Mouse (Mus musculus) forebrain, embryonic 11.5 days (tissue): ENCODE results near the gene Bicdl1. TPM values are rescaled to one million over a fixed set of nuclear protein-coding genes. Genes with fewer than 3 reads are reported as not detected.

Source experiments
- ATAC-seq: fragments of 200-750 bp; cut with Nextera tagmentation; replicated peaks from 2 replicates; pipeline ENCODE4 v1.8.0; 2017; ENCODE audit warnings: moderate TSS enrichment; ENCODE audit not compliant: low FRiP score
- DNase-seq: peaks from one replicate; pipeline ENCODE4 v3.0.0-alpha.2; 2017; ENCODE audit warnings: low spot score
- H3K27ac ChIP-seq: fragments of 300-500 bp; sonication (generic); 2 replicates; pipeline ENCODE4 v1.5.1; 2014; ENCODE audit warnings: low read depth, low read length
- H3K27me3 ChIP-seq: fragments of 300-500 bp; sonication (generic); 2 replicates; pipeline ENCODE4 v1.6.1; 2014; ENCODE audit warnings: mild to moderate bottlenecking, low read length, mixed read lengths; ENCODE audit not compliant: control insufficient read depth, insufficient read depth
- H3K36me3 ChIP-seq: fragments of 300-500 bp; sonication (generic); 2 replicates; pipeline ENCODE4 v1.6.1; 2014; ENCODE audit warnings: mild to moderate bottlenecking, low read length, moderate library complexity, mixed read lengths; ENCODE audit not compliant: control insufficient read depth, insufficient read depth
- H3K4me1 ChIP-seq: fragments of 300-500 bp; sonication (generic); replicated peaks from 2 replicates; pipeline ENCODE4 v1.6.1; 2014; ENCODE audit warnings: low read length, mixed read lengths; ENCODE audit not compliant: control insufficient read depth, insufficient read depth
- H3K4me2 ChIP-seq: fragments of 300-500 bp; sonication (generic); 2 replicates; pipeline ENCODE4 v1.6.1; 2014; ENCODE audit warnings: low read depth, mild to moderate bottlenecking, low read length, moderate library complexity, mixed read lengths; ENCODE audit not compliant: severe bottlenecking
- H3K4me3 ChIP-seq: fragments of 300-500 bp; sonication (generic); 2 replicates; pipeline ENCODE4 v1.5.1; 2014; ENCODE audit warnings: low read depth, low read length
- H3K9ac ChIP-seq: fragments of 300-500 bp; sonication (generic); 2 replicates; pipeline ENCODE4 v1.6.1; 2014; ENCODE audit warnings: low read length
- H3K9me3 ChIP-seq: fragments of 300-500 bp; sonication (generic); 2 replicates; pipeline ENCODE4 v1.6.1; 2016; ENCODE audit warnings: low read length, mixed read lengths; ENCODE audit not compliant: control insufficient read depth
- WGBS: fragments of 180-500 bp; shearing (Covaris S2); extraction: QIAGEN DNeasy Blood & Tissue Kit; methylation state at CpG from one replicate; pipeline ENCODE4 v1.1.7; 2014; 5-methylcytosine and 5-hydroxymethylcytosine counted together
- polyA plus RNA-seq: library from polyadenylated mRNA; unstranded; fragments of >200 nt; fragmentation: Nextera tagmentation; extraction: Ambion mirVana; gene quantifications from 2 replicates; pipeline ENCODE4 v1.2.1, GENCODE M21; 2014

Gene Bicdl1
- polyA plus RNA-seq = 11.1 and 13.2 TPM in 2 replicates

- ATAC-seq (0 out of 2 replicates have a peak, but pooled peaks have one; percentile 40), DNase-seq (peak; percentile 93)
- Histone ChIP-seq H3K36me3 (no peaks in the 10 kb centered on the region), H3K4me2 (peak within 1 kb of the TSS; percentile 96), H3K27me3 (peaks cover 7% of the 10 kb centered on the region), H3K9ac (peak within 1 kb of the TSS; percentile 55), H3K4me3 (peak within 1 kb of the TSS; percentile 67), H3K27ac (peak within 1 kb of the TSS; percentile 68; the same call in 1 of the 2 replicates), H3K4me1 (no peaks in the 10 kb centered on the region), H3K9me3 (no peaks in the 10 kb centered on the region)
- under 1% methylated on average over 55 of the region's 83 CpGs for WGBS
These were observed at the start of gene Bicdl1 for GRCm38 (mm10) chr5:115731001-115731731. Gene Bicdl1 (minus strand): TSS chr5:115731621.

- DNase-seq (no peak), ATAC-seq (no peak)
- Histone ChIP-seq H3K9me3 (no peaks in the 10 kb centered on the region), H3K9ac (no peak overlapping the region), H3K27me3 (no peaks in the 10 kb centered on the region), H3K36me3 (no peaks in the 10 kb centered on the region), H3K27ac (no peak overlapping the region), H3K4me3 (no peak overlapping the region), H3K4me1 (no peaks in the 10 kb centered on the region), H3K4me2 (no peak overlapping the region)
- WGBS = 74% methylated on average over 4 of the region's 4 CpGs
These were observed 45.5 kb upstream of the Bicdl1 start for GRCm38 (mm10) chr5:115776911-115777310.

GRCm38 (mm10) chr5:115775350-115775749 is 43.9 kb upstream of the Bicdl1 start:
- Histone ChIP-seq H3K4me3 (no peak overlapping the region), H3K9me3 (no peaks in the 10 kb centered on the region), H3K9ac (no peak overlapping the region), H3K27me3 (no peaks in the 10 kb centered on the region), H3K4me1 (no peaks in the 10 kb centered on the region), H3K4me2 (no peak overlapping the region), H3K36me3 (no peaks in the 10 kb centered on the region), H3K27ac (no peak overlapping the region)
- DNase-seq (no peak), ATAC-seq (no peak)
- WGBS = 87% methylated on average over 4 of the region's 4 CpGs

- H3K4me1 ChIP-seq = no peaks in the 10 kb centered on the region
- 92% methylated on average over 4 of the region's 4 CpGs for WGBS
- no peak overlapping the region for H3K27ac ChIP-seq
- H3K4me2 ChIP-seq = no peak overlapping the region
- no peaks in the 10 kb centered on the region for H3K27me3 ChIP-seq
- no peaks in the 10 kb centered on the region; the same call in 1 of the 2 replicates for H3K9me3 ChIP-seq
- H3K4me3 ChIP-seq = no peak overlapping the region
- H3K9ac ChIP-seq = no peak overlapping the region
- no peak for ATAC-seq
- no peaks in the 10 kb centered on the region for H3K36me3 ChIP-seq
- DNase-seq = no peak
These were observed 38.6 kb upstream of the Bicdl1 start for GRCm38 (mm10) chr5:115770048-115770447.

GRCm38 (mm10) chr5:115769116-115769515 is 37.7 kb upstream of the Bicdl1 start:
- no peak overlapping the region for H3K27ac ChIP-seq
- no peak overlapping the region for H3K4me2 ChIP-seq
- DNase-seq (no peak), ATAC-seq (no peak)
- H3K36me3 ChIP-seq = no peaks in the 10 kb centered on the region
- H3K4me3 ChIP-seq = no peak overlapping the region
- no peaks in the 10 kb centered on the region; the same call in 1 of the 2 replicates for H3K9me3 ChIP-seq
- WGBS = 91% methylated on average over 4 of the region's 4 CpGs
- no peaks in the 10 kb centered on the region for H3K27me3 ChIP-seq
- H3K4me1 ChIP-seq = no peaks in the 10 kb centered on the region
- no peak overlapping the region for H3K9ac ChIP-seq

- no peak overlapping the region for H3K27ac ChIP-seq
- DNase-seq (no peak), ATAC-seq (no peak)
- no peak overlapping the region for H3K4me3 ChIP-seq
- no peak overlapping the region for H3K9ac ChIP-seq
- no peaks in the 10 kb centered on the region for H3K36me3 ChIP-seq
- WGBS = 79% methylated on average over 8 of the region's 8 CpGs
- no peaks in the 10 kb centered on the region for H3K4me1 ChIP-seq
- no peaks in the 10 kb centered on the region for H3K27me3 ChIP-seq
- no peak overlapping the region for H3K4me2 ChIP-seq
- H3K9me3 ChIP-seq = no peaks in the 10 kb centered on the region; the same call in 1 of the 2 replicates
These were observed 35.4 kb upstream of the Bicdl1 start for GRCm38 (mm10) chr5:115766821-115767220.

GRCm38 (mm10) chr5:115763981-115764380 is 32.6 kb upstream of the Bicdl1 start:
- ATAC-seq (no peak), DNase-seq (no peak)
- Histone ChIP-seq H3K36me3 (no peaks in the 10 kb centered on the region), H3K4me3 (no peak overlapping the region), H3K9ac (no peak overlapping the region), H3K4me1 (no peaks in the 10 kb centered on the region), H3K9me3 (no peaks in the 10 kb centered on the region), H3K4me2 (no peak overlapping the region), H3K27ac (no peak overlapping the region), H3K27me3 (no peaks in the 10 kb centered on the region)
- 81% methylated on average over 2 of the region's 2 CpGs for WGBS

GRCm38 (mm10) chr5:115760903-115761302 is 29.5 kb upstream of the Bicdl1 start:
- Histone ChIP-seq H3K36me3 (no peaks in the 10 kb centered on the region), H3K4me2 (no peak overlapping the region), H3K4me3 (no peak overlapping the region), H3K4me1 (no peaks in the 10 kb centered on the region), H3K27me3 (no peaks in the 10 kb centered on the region), H3K9me3 (no peaks in the 10 kb centered on the region), H3K9ac (no peak overlapping the region), H3K27ac (no peak overlapping the region)
- DNase-seq = no peak
- 85% methylated on average over 11 of the region's 11 CpGs for WGBS
- no peak for ATAC-seq
